Mouse (Mus musculus) bone marrow, adult 2 months (tissue): ENCODE results near the gene Grik1. TPM values are rescaled to one million over a fixed set of nuclear protein-coding genes. Genes with fewer than 3 reads are reported as not detected.

Source experiments
- H3K27ac ChIP-seq: fragments of 200-500 bp; 2 replicates; pipeline ENCODE4 v1.5.1; 2012; ENCODE audit warnings: low read depth, mild to moderate bottlenecking, control low read depth, inconsistent platforms, low read length; ENCODE audit not compliant: control insufficient read depth, poor library complexity, insufficient read depth
- H3K4me1 ChIP-seq: fragments of 200-500 bp; 2 replicates; pipeline ENCODE4 v1.6.1; 2011; ENCODE audit warnings: low read length; ENCODE audit not compliant: control insufficient read depth, insufficient read depth
- H3K4me3 ChIP-seq: fragments of 200-500 bp; replicated peaks from 2 replicates; pipeline ENCODE3; 2011; ENCODE audit warnings: mild to moderate bottlenecking, low read depth, low read length, control low read depth; ENCODE audit not compliant: control insufficient read depth
- CTCF ChIP-seq: fragments of 200-500 bp; IDR thresholded peaks from 2 replicates; pipeline ENCODE4 v1.5.1; 2011; ENCODE audit warnings: low read length, control low read depth; ENCODE audit not compliant: control insufficient read depth, insufficient read depth
- POLR2A ChIP-seq: fragments of 200-500 bp; IDR thresholded peaks from 2 replicates; pipeline ENCODE4 v1.6.1; 2011; ENCODE audit warnings: low read depth, mild to moderate bottlenecking, control low read depth, low read length, borderline replicate concordance; ENCODE audit not compliant: control insufficient read depth
- WGBS: fragments of 180-500 bp; shearing (Covaris S2); methylation state at CpG from one replicate; pipeline ENCODE4 v1.1.7; 2018; 5-methylcytosine and 5-hydroxymethylcytosine counted together
- polyA plus RNA-seq: library from polyadenylated mRNA; stranded (reverse); fragments of >200 nt; gene quantifications from 2 replicates; pipeline ENCODE4 v1.2.4, GENCODE M21; 2011; ENCODE audit warnings: low replicate concordance; ENCODE audit not compliant: missing spikeins, insufficient read depth, insufficient read length

The Grik1 gene
- polyA plus RNA-seq, 1 experiment: not detected

DNA sequence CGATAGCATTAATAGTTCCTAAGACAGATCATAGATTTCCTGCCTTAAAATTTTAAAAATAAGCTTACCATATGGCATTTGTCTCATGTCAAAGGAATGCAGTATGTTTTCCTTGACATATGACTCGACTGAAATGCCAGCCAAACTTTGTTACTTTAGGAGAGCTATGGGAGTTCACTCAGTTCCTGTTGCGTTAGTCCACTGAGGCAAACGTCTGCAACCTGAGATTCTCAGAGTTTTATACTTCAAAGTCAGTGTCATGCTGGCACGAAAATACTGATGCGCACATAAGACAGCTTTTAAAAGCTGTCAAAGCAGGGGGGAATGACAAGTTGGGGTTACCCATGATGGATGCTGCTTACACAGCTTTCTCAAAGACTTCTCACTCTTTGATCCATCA, 247.6 kb downstream of the Grik1 start:
- TF ChIP-seq CTCF (no peak), POLR2A (no peak)
- Histone ChIP-seq H3K4me3 (no peak overlapping the region), H3K27ac (no peak overlapping the region), H3K4me1 (no peaks in the 10 kb centered on the region)
- 54% methylated on average over 6 of the region's 6 CpGs for WGBS

DNA sequence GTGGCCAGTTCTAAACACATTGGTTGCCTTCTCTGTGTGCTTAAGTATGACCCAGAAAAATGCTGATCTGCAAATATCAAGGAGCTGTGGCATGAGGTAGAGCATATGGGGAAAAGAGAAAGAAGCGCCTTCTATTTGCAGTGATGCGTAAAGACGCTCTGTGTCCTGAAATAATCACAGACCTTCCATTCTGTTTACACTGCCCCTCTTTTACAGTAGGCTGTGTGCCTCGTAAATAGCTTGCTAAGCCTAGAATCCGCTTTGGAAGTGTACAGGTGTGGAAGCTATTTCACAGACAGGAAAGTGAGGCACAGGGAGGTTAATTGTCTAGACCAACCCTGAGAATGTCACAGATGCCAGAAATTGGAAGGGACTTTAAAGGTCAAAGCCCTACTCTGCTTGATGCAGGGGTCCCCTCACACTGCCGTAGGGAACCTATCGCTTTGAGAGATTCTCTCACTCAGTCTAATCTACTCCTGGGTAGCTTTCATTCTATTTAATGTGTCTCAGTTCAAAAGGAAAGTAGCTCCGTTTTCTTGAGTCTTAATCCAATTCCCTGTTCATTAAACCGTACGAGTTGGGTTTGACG, 251.5 kb downstream of the Grik1 start:
- WGBS: 82% methylated on average over 11 of the region's 11 CpGs
- TF ChIP-seq CTCF (no peak), POLR2A (no peak)
- no peaks in the 10 kb centered on the region for H3K4me1 ChIP-seq
- H3K27ac ChIP-seq: no peak overlapping the region
- H3K4me3 ChIP-seq: no peak overlapping the region

- TF ChIP-seq CTCF: no peak
- no peak for TF ChIP-seq POLR2A
- no peak overlapping the region for H3K4me3 ChIP-seq
- no peaks in the 10 kb centered on the region for H3K4me1 ChIP-seq
- H3K27ac ChIP-seq: no peak overlapping the region
- WGBS: 62% methylated on average over 2 of the region's 2 CpGs
Measured at GRCm38 (mm10) chr16:87988805-87989204, 301.3 kb downstream of the Grik1 start.

GRCm38 (mm10) chr16:87984201-87984870, 305.7 kb downstream of the Grik1 start:
- TF ChIP-seq CTCF: no peak
- TF ChIP-seq POLR2A: no peak
- no peak overlapping the region for H3K27ac ChIP-seq
- H3K4me3 ChIP-seq: no peak overlapping the region
- no peaks in the 10 kb centered on the region for H3K4me1 ChIP-seq

DNA sequence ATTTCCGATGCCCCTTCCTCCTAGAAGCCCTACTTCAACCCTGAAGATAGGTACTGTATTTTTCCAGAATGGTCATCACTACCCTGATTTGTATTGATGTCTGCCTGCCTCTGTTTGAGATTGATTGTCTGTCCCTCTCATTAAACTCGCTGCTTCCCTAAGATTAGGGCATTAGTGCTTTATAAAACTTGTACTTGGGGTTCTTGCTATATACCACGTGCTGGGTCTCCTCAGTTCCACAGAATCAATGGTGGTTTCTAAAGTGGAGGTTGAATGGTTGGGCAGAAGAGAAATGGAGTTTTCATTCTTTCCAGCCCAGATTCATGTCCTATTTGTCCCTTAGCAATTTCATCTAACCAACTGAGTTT, 316.0 kb downstream of the Grik1 start:
- no peak overlapping the region for H3K4me3 ChIP-seq
- 53% methylated on average over 3 of the region's 3 CpGs for WGBS
- TF ChIP-seq POLR2A (no peak), CTCF (no peak)
- no peak overlapping the region for H3K27ac ChIP-seq
- no peaks in the 10 kb centered on the region for H3K4me1 ChIP-seq

- WGBS: 63% methylated on average over 2 of the region's 2 CpGs
- no peak overlapping the region for H3K4me3 ChIP-seq
- no peak overlapping the region for H3K27ac ChIP-seq
- no peak for TF ChIP-seq CTCF
- TF ChIP-seq POLR2A: no peak
- H3K4me1 ChIP-seq: no peaks in the 10 kb centered on the region
Measured at GRCm38 (mm10) chr16:87973394-87974075, 316.5 kb downstream of the Grik1 start.

DNA sequence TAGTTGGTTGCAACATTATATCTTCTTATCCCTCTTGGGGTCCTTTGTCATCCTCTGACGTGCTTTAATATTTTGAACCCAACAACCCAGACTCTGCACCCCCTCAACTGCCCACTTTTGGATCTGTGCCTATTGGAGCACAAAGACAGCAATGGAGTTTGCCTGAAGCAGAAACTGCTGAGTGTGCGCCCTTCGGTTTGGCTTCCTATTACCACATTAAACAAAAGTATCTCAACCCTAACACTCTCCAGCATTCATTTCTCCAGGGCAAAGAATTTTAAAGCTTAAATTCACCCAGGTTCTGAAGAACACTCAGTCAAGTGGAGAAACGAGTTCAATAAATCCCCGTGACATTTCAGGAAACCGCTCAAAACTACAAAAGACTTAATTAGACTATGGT, 318.2 kb downstream of the Grik1 start:
- WGBS: 77% methylated on average over 6 of the region's 6 CpGs
- Histone ChIP-seq H3K4me1 (no peaks in the 10 kb centered on the region), H3K27ac (no peak overlapping the region), H3K4me3 (no peak overlapping the region)
- TF ChIP-seq POLR2A: no peak

GRCm38 (mm10) chr16:87969936-87970335, 320.1 kb downstream of the Grik1 start:
- no peaks in the 10 kb centered on the region for H3K4me1 ChIP-seq
- 72% methylated on average over 3 of the region's 3 CpGs for WGBS
- TF ChIP-seq CTCF (no peak), POLR2A (no peak)
- no peak overlapping the region for H3K4me3 ChIP-seq
- no peak overlapping the region for H3K27ac ChIP-seq
